Mouse (Mus musculus) hindbrain, embryonic 14.5 days (tissue): Measurements from ENCODE around the gene Pigm. TPM values are rescaled to one million over a fixed set of nuclear protein-coding genes. Genes with fewer than 3 reads are reported as not detected.

Experiments used
- ATAC-seq: fragments of 200-750 bp; cut with Nextera tagmentation; 2 replicates; pipeline ENCODE4 v1.8.0; 2017; ENCODE audit warnings: moderate number of reproducible peaks, mild to moderate bottlenecking, moderate TSS enrichment, moderate library complexity; ENCODE audit not compliant: low FRiP score
- DNase-seq: peaks from one replicate; pipeline ENCODE4 v3.0.0-alpha.2; 2015; ENCODE audit warnings: low spot score
- H3K27ac ChIP-seq: fragments of 300-500 bp; sonication (generic); 2 replicates; pipeline ENCODE4 v1.5.1; 2014; ENCODE audit warnings: mild to moderate bottlenecking, moderate library complexity
- H3K27me3 ChIP-seq: fragments of 300-500 bp; sonication (generic); 2 replicates; pipeline ENCODE4 v1.6.1; 2014; ENCODE audit warnings: mild to moderate bottlenecking, low read length, mixed read lengths; ENCODE audit not compliant: control insufficient read depth, insufficient read depth
- H3K36me3 ChIP-seq: fragments of 300-500 bp; sonication (generic); replicated peaks from 2 replicates; pipeline ENCODE4 v1.6.1; 2014; ENCODE audit not compliant: control insufficient read depth, insufficient read depth
- H3K4me1 ChIP-seq: fragments of 300-500 bp; sonication (generic); replicated peaks from 2 replicates; pipeline ENCODE4 v1.6.1; 2014; ENCODE audit warnings: antibody characterized with exemption, low read length, mixed read lengths; ENCODE audit not compliant: control insufficient read depth, insufficient read depth
- H3K4me2 ChIP-seq: fragments of 300-500 bp; sonication (generic); replicated peaks from 2 replicates; pipeline ENCODE4 v1.6.1; 2014; ENCODE audit warnings: mild to moderate bottlenecking, moderate library complexity
- H3K4me3 ChIP-seq: fragments of 300-500 bp; sonication (generic); replicated peaks from 2 replicates; pipeline ENCODE4 v1.5.1; 2014; ENCODE audit warnings: mild to moderate bottlenecking, low read length
- H3K9ac ChIP-seq: fragments of 300-500 bp; sonication (generic); 2 replicates; pipeline ENCODE4 v1.6.1; 2014
- H3K9me3 ChIP-seq: fragments of 300-500 bp; sonication (generic); 2 replicates; pipeline ENCODE4 v1.6.1; 2016; ENCODE audit warnings: low read length; ENCODE audit not compliant: control insufficient read depth
- WGBS: fragments of 180-500 bp; shearing (Covaris S2); extraction: QIAGEN DNeasy Blood & Tissue Kit; methylation state at CpG from one replicate; pipeline ENCODE4 v1.1.7; 2014; 5-methylcytosine and 5-hydroxymethylcytosine counted together
- polyA plus RNA-seq: library from polyadenylated mRNA; unstranded; fragments of >200 nt; fragmentation: Nextera tagmentation; extraction: Ambion mirVana; gene quantifications from 2 replicates; pipeline ENCODE4 v1.2.1, GENCODE M21; 2014

Pigm gene
- polyA plus RNA-seq, 1 experiment from 2014 or later, result 5.6 TPM

- H3K36me3 ChIP-seq, result no peaks in the 10 kb centered on the region
- H3K9me3 ChIP-seq, result no peaks in the 10 kb centered on the region
- no peak overlapping the region for H3K27ac ChIP-seq
- H3K4me2 ChIP-seq, result no peak overlapping the region
- H3K27me3 ChIP-seq, result no peaks in the 10 kb centered on the region
- no peak overlapping the region for H3K4me3 ChIP-seq
- no peak overlapping the region for H3K9ac ChIP-seq
- DNase-seq (no peak), ATAC-seq (no peak)
- WGBS, result 22% methylated on average over 6 of the region's 6 CpGs
- no peaks in the 10 kb centered on the region for H3K4me1 ChIP-seq
Measured at GRCm38 (mm10) chr1:172418173-172418572, 41.8 kb downstream of the Pigm start.

GRCm38 (mm10) chr1:172418642-172419041, 42.3 kb downstream of the Pigm start:
- ATAC-seq (no peak), DNase-seq (no peak)
- H3K9ac ChIP-seq, result no peak overlapping the region
- H3K9me3 ChIP-seq, result no peaks in the 10 kb centered on the region
- no peak overlapping the region for H3K4me2 ChIP-seq
- 77% methylated on average over 3 of the region's 3 CpGs for WGBS
- H3K4me3 ChIP-seq, result no peak overlapping the region
- H3K4me1 ChIP-seq, result no peaks in the 10 kb centered on the region
- no peaks in the 10 kb centered on the region for H3K27me3 ChIP-seq
- no peak overlapping the region for H3K27ac ChIP-seq
- H3K36me3 ChIP-seq, result no peaks in the 10 kb centered on the region

GRCm38 (mm10) chr1:172420181-172420580, 43.8 kb downstream of the Pigm start:
- 92% methylated on average over 6 of the region's 6 CpGs for WGBS

GRCm38 (mm10) chr1:172423393-172423792, 47.0 kb downstream of the Pigm start:
- no peaks in the 10 kb centered on the region for H3K4me1 ChIP-seq
- H3K4me3 ChIP-seq, result no peak overlapping the region
- H3K9me3 ChIP-seq, result no peaks in the 10 kb centered on the region
- DNase-seq, result no peak
- H3K36me3 ChIP-seq, result no peaks in the 10 kb centered on the region
- no peak for ATAC-seq
- no peak overlapping the region for H3K27ac ChIP-seq
- WGBS, result 50% methylated on average over 1 of the region's 1 CpGs
- no peak overlapping the region for H3K9ac ChIP-seq
- H3K4me2 ChIP-seq, result no peak overlapping the region
- no peaks in the 10 kb centered on the region for H3K27me3 ChIP-seq

More at GRCm38 (mm10) chr1:172420181-172420580, 43.8 kb downstream of the Pigm start:
- no peaks in the 10 kb centered on the region for H3K9me3 ChIP-seq
- DNase-seq (no peak), ATAC-seq (no peak)
- H3K9ac ChIP-seq, result no peak overlapping the region
- no peaks in the 10 kb centered on the region for H3K4me1 ChIP-seq
- H3K27me3 ChIP-seq, result no peaks in the 10 kb centered on the region
- H3K4me2 ChIP-seq, result no peak overlapping the region
- no peak overlapping the region for H3K4me3 ChIP-seq
- no peaks in the 10 kb centered on the region for H3K36me3 ChIP-seq
- H3K27ac ChIP-seq, result no peak overlapping the region

GRCm38 (mm10) chr1:172426419-172426818, 50.1 kb downstream of the Pigm start:
- Histone ChIP-seq H3K4me1 (no peaks in the 10 kb centered on the region), H3K9me3 (no peaks in the 10 kb centered on the region), H3K4me3 (no peak overlapping the region), H3K27ac (no peak overlapping the region), H3K36me3 (no peaks in the 10 kb centered on the region), H3K4me2 (no peak overlapping the region), H3K27me3 (no peaks in the 10 kb centered on the region), H3K9ac (no peak overlapping the region)
- 41% methylated on average over 1 of the region's 1 CpGs for WGBS
- DNase-seq (no peak), ATAC-seq (no peak)

GRCm38 (mm10) chr1:172427841-172428240, 51.5 kb downstream of the Pigm start:
- no peak overlapping the region for H3K4me2 ChIP-seq
- no peaks in the 10 kb centered on the region for H3K4me1 ChIP-seq
- no peaks in the 10 kb centered on the region for H3K36me3 ChIP-seq
- no peak overlapping the region for H3K9ac ChIP-seq
- no peaks in the 10 kb centered on the region for H3K27me3 ChIP-seq
- no peaks in the 10 kb centered on the region for H3K9me3 ChIP-seq
- H3K27ac ChIP-seq, result no peak overlapping the region
- DNase-seq, result no peak
- no peak overlapping the region for H3K4me3 ChIP-seq
- ATAC-seq, result no peak
- 96% methylated on average over 3 of the region's 3 CpGs for WGBS

GRCm38 (mm10) chr1:172428614-172429013, 52.3 kb downstream of the Pigm start:
- DNase-seq (no peak), ATAC-seq (no peak)
- H3K4me3 ChIP-seq, result no peak overlapping the region
- WGBS, result 82% methylated on average over 1 of the region's 1 CpGs
- H3K27me3 ChIP-seq, result no peaks in the 10 kb centered on the region
- H3K9me3 ChIP-seq, result no peaks in the 10 kb centered on the region
- no peaks in the 10 kb centered on the region for H3K36me3 ChIP-seq
- no peak overlapping the region for H3K4me2 ChIP-seq
- H3K4me1 ChIP-seq, result no peaks in the 10 kb centered on the region
- H3K27ac ChIP-seq, result no peak overlapping the region
- H3K9ac ChIP-seq, result no peak overlapping the region

- H3K4me2 ChIP-seq, result no peak overlapping the region
- ATAC-seq, result no peak
- H3K27ac ChIP-seq, result no peak overlapping the region
- WGBS, result 54% methylated on average over 9 of the region's 9 CpGs
- DNase-seq, result no peak
- H3K36me3 ChIP-seq, result no peaks in the 10 kb centered on the region
- no peak overlapping the region for H3K4me3 ChIP-seq
- H3K9ac ChIP-seq, result no peak overlapping the region
- H3K9me3 ChIP-seq, result no peaks in the 10 kb centered on the region
- H3K4me1 ChIP-seq, result no peaks in the 10 kb centered on the region
- H3K27me3 ChIP-seq, result no peaks in the 10 kb centered on the region
Measured at GRCm38 (mm10) chr1:172430731-172431220, 54.4 kb downstream of the Pigm start.

- H3K9ac ChIP-seq, result no peak overlapping the region
- 54% methylated on average over 4 of the region's 4 CpGs for WGBS
- no peak overlapping the region for H3K4me3 ChIP-seq
- no peaks in the 10 kb centered on the region for H3K36me3 ChIP-seq
- DNase-seq (no peak), ATAC-seq (no peak)
- no peak overlapping the region for H3K4me2 ChIP-seq
- H3K27me3 ChIP-seq, result no peaks in the 10 kb centered on the region
- H3K4me1 ChIP-seq, result no peaks in the 10 kb centered on the region
- H3K27ac ChIP-seq, result no peak overlapping the region
- no peaks in the 10 kb centered on the region for H3K9me3 ChIP-seq
Measured at GRCm38 (mm10) chr1:172431836-172432586, 55.7 kb downstream of the Pigm start.

GRCm38 (mm10) chr1:172432587-172432955, 56.2 kb downstream of the Pigm start:
- no peak overlapping the region for H3K4me2 ChIP-seq
- H3K4me3 ChIP-seq, result no peak overlapping the region
- no peak overlapping the region for H3K27ac ChIP-seq
- H3K4me1 ChIP-seq, result no peaks in the 10 kb centered on the region
- no peak overlapping the region for H3K9ac ChIP-seq
- WGBS, result 89% methylated on average over 3 of the region's 3 CpGs
- no peaks in the 10 kb centered on the region for H3K27me3 ChIP-seq
- no peaks in the 10 kb centered on the region for H3K36me3 ChIP-seq
- ATAC-seq (no peak), DNase-seq (no peak)
- H3K9me3 ChIP-seq, result no peaks in the 10 kb centered on the region
